10 mouse cellular contexts compared by ENCODE assay signal in the genomic region with DNA sequence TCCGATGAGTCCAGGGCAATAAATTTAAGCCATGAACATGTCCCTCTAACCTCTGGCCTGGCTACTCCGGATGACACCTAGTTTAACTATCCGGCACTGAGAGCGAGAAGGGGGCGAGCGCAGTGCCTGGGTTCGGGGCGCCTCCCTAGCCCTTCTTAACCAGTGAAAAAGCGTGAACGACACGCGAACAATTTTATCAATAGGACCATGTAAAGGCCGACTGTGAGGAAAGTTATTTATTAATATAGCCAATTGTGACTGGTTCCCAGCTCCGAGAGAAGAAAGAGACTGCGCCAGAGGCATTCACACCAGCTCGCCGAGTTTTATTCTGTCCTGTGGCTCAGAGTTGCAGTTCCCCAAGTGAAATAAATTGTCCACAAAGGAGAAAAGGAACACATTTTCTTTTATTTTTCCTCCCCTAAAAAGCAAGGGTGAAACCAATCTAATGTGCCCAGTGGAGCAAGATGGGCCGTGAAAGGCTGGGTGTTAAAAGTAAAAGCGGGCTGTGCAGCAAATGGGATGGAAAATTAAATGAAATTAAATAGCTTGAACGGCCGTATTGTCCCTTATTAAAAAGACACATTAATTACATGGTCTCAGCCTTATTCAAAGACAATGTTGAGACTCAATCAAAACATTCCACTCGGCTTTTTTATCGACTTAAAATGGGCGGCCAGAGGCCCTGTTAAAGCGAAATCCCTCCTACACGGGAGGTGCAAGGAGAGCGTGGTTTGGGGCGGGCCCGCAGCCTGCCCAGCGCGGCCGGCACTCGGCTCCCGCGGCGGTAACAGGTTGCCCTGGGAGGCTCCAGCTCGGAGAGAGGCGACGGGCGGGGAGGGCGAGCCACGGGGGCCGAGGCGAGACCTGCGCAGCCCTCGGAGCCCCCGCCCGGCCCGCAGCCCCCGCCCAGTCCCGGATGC. TPM values are rescaled to one million over a fixed set of nuclear protein-coding genes. Genes with fewer than 3 reads are reported as not detected.
DNase-seq lines count a peak whose midpoint lies in the region; ATAC-seq lines count a peak whose summit lies in the region.
"Had no signal": no experiment of that assay in that cellular context is flagged by ENCODE, and none has a peak within 500 bp of the region (broad histone marks: within the 10 kb centered on the region; RNA-seq: fewer than 3 reads in every experiment).

No protein-coding gene starts in this region.

- peaks cover 4% of the 10 kb centered on the region for H3K4me1 ChIP-seq in heart, embryonic 11.5 days (ENCODE audit: control insufficient read depth, insufficient read depth, low read length)
- peaks cover 18% of the 10 kb centered on the region for H3K4me1 ChIP-seq in forebrain, embryonic 16.5 days (replicated peaks; ENCODE audit: control insufficient read depth, insufficient read depth, low read length)
- H3K4me1 ChIP-seq in limb, embryonic 15.5 days = peaks cover 18% of the 10 kb centered on the region
- H3K4me1 ChIP-seq in stomach, embryonic 15.5 days = peaks cover 8% of the 10 kb centered on the region

- no peak overlapping the region for H3K9ac ChIP-seq in heart, embryonic 11.5 days (ENCODE audit: low read depth, low read length)
- peak overlapping the region; percentile 51 for H3K9ac ChIP-seq in forebrain, embryonic 16.5 days (replicated peaks; ENCODE audit: low read depth, low read length)
- peak overlapping the region; percentile 31 for H3K9ac ChIP-seq in limb, embryonic 15.5 days
- H3K9ac ChIP-seq in stomach, embryonic 15.5 days = no peak overlapping the region

- no peaks in the 10 kb centered on the region for H3K36me3 ChIP-seq in heart, embryonic 11.5 days (ENCODE audit: control insufficient read depth, insufficient read depth, low read length)
- no peaks in the 10 kb centered on the region for H3K36me3 ChIP-seq in forebrain, embryonic 16.5 days (ENCODE audit: control insufficient read depth, insufficient read depth)
- no peaks in the 10 kb centered on the region for H3K36me3 ChIP-seq in limb, embryonic 15.5 days
- H3K36me3 ChIP-seq in stomach, embryonic 15.5 days = no peaks in the 10 kb centered on the region
- H3K36me3 ChIP-seq: G1E had no signal

- peak; percentile 57 for ATAC-seq in heart, embryonic 11.5 days (replicated peaks; ENCODE audit: insufficient number of reproducible peaks, low FRiP score, low TSS enrichment)
- ATAC-seq in forebrain, embryonic 16.5 days = peak; percentile 75
- ATAC-seq in limb, embryonic 15.5 days (ENCODE audit: insufficient number of reproducible peaks, low FRiP score, low TSS enrichment, low read depth) = no peak
- ATAC-seq in stomach, embryonic 15.5 days (ENCODE audit: insufficient read depth, low FRiP score, low read depth) = peak; percentile 50; the same call in 1 of the 2 replicates

- H3K27ac ChIP-seq in heart, embryonic 11.5 days (ENCODE audit: low read depth, low read length) = no peak overlapping the region
- peak overlapping the region; percentile 56 for H3K27ac ChIP-seq in forebrain, embryonic 16.5 days (ENCODE audit: low read length)
- H3K27ac ChIP-seq in limb, embryonic 15.5 days = no peak overlapping the region
- no peak overlapping the region for H3K27ac ChIP-seq in stomach, embryonic 15.5 days

- peaks cover 97% of the 10 kb centered on the region for H3K27me3 ChIP-seq in heart, embryonic 11.5 days (ENCODE audit: control insufficient read depth, insufficient read depth, low read length)
- H3K27me3 ChIP-seq in forebrain, embryonic 16.5 days (replicated peaks; ENCODE audit: control insufficient read depth, insufficient read depth, low read length) = peaks cover 59% of the 10 kb centered on the region
- H3K27me3 ChIP-seq in limb, embryonic 15.5 days = peaks cover 97% of the 10 kb centered on the region
- peaks cover 79% of the 10 kb centered on the region for H3K27me3 ChIP-seq in stomach, embryonic 15.5 days (replicated peaks)

- no peak for DNase-seq in heart, adult 9 months (ENCODE audit: low spot score in 2 of 2)
- DNase-seq in R1 (ENCODE audit: low read depth, low spot score) = peak; percentile 49
- DNase-seq in T-cell, adult 2 months (ENCODE audit: low spot score) = no peak
- no peak for DNase-seq in gastrocnemius, postnatal 4 days (ENCODE audit: low spot score in 2 of 2)

- 3% methylated on average over 51 of the region's 51 CpGs for WGBS in heart, embryonic 11.5 days (ENCODE audit: insufficient replicate concordance)
- under 1% methylated on average over 51 of the region's 51 CpGs for WGBS in forebrain, embryonic 16.5 days
- WGBS in limb, embryonic 15.5 days = 1% methylated on average over 43 of the region's 51 CpGs
- WGBS in stomach, embryonic 15.5 days = 2% methylated on average over 51 of the region's 51 CpGs

- no peaks in the 10 kb centered on the region for H3K9me3 ChIP-seq in heart, embryonic 11.5 days (replicated peaks; ENCODE audit: control insufficient read depth, low read length)
- no peaks in the 10 kb centered on the region for H3K9me3 ChIP-seq in forebrain, embryonic 16.5 days (ENCODE audit: control insufficient read depth, low read length)
- no peaks in the 10 kb centered on the region for H3K9me3 ChIP-seq in limb, embryonic 15.5 days
- no peaks in the 10 kb centered on the region for H3K9me3 ChIP-seq in stomach, embryonic 15.5 days
- H3K9me3 ChIP-seq: G1E had no signal

- H3K4me2 ChIP-seq in heart, embryonic 11.5 days = peak overlapping the region; percentile 73
- H3K4me2 ChIP-seq in forebrain, embryonic 16.5 days (ENCODE audit: low read length) = peak overlapping the region; percentile 76
- peak overlapping the region; percentile 90 for H3K4me2 ChIP-seq in limb, embryonic 15.5 days
- peak overlapping the region; percentile 90 for H3K4me2 ChIP-seq in stomach, embryonic 15.5 days

- H3K4me3 ChIP-seq in heart, embryonic 11.5 days (ENCODE audit: low read depth, low read length) = peak overlapping the region; percentile 59
- peak overlapping the region; percentile 45 for H3K4me3 ChIP-seq in forebrain, embryonic 16.5 days (replicated peaks; ENCODE audit: low read length)
- peak overlapping the region; percentile 49 for H3K4me3 ChIP-seq in limb, embryonic 15.5 days
- peak overlapping the region; percentile 49 for H3K4me3 ChIP-seq in stomach, embryonic 15.5 days (replicated peaks)

RNA-seq across cellular contexts. Expression of a gene that starts 2.3 kb away (rescaled TPM):
- polyA plus RNA-seq in heart, embryonic 11.5 days (2014; fragmentation: Nextera tagmentation; extraction: Ambion mirVana) = not detected in 2 replicates
- polyA plus RNA-seq in forebrain, embryonic 16.5 days (2015; fragmentation: Nextera tagmentation; extraction: Ambion mirVana) = not detected in 2 replicates
- not detected in 2 replicates for polyA plus RNA-seq in limb, embryonic 15.5 days (2015; fragmentation: Nextera tagmentation; extraction: Ambion mirVana)
- polyA plus RNA-seq in stomach, embryonic 15.5 days (2015; fragmentation: Nextera tagmentation; extraction: Ambion mirVana) = not detected in 2 replicates
- total RNA-seq in gastrocnemius, postnatal 4 days (2021) = not detected
- polyA plus RNA-seq: G1E; gonadal fat pad, adult 2 months had no signal

RNA-seq across cellular contexts. Expression of a gene that starts 39.5 kb away (rescaled TPM):
- 29.5 and 31.0 TPM in 2 replicates for polyA plus RNA-seq in heart, embryonic 11.5 days (2014; fragmentation: Nextera tagmentation; extraction: Ambion mirVana)
- 68.4 and 68.5 TPM in 2 replicates for polyA plus RNA-seq in forebrain, embryonic 16.5 days (2015; fragmentation: Nextera tagmentation; extraction: Ambion mirVana)
- 36.9 and 39.4 TPM in 2 replicates for polyA plus RNA-seq in limb, embryonic 15.5 days (2015; fragmentation: Nextera tagmentation; extraction: Ambion mirVana)
- 38.0 and 39.5 TPM in 2 replicates for polyA plus RNA-seq in stomach, embryonic 15.5 days (2015; fragmentation: Nextera tagmentation; extraction: Ambion mirVana)
- total RNA-seq in gastrocnemius, postnatal 4 days (2021) = 10 to 100 TPM; 15.5 to 16.3 TPM

Comparison
In these comparisons a context has a peak if more than half of its experiments do, and no peak if none do; other contexts are left out.
1. H3K9ac ChIP-seq: peak in forebrain, embryonic 16.5 days (single experiment) and limb, embryonic 15.5 days (single experiment); none in heart, embryonic 11.5 days (single experiment) and stomach, embryonic 15.5 days (single experiment).
2. Peak in every context shown above with its lines, with median percentiles within 50 percentile points of each other: H3K4me2 ChIP-seq and H3K4me3 ChIP-seq.